Mouse (Mus musculus) layer of hippocampus, adult 18-20 months (tissue): ENCODE results near the gene Gm14418. TPM values are rescaled to one million over a fixed set of nuclear protein-coding genes. Genes with fewer than 3 reads are reported as not detected.
"Not testable (repeated sequence)": the region's sequence is repeated elsewhere in the genome, so short reads cannot be mapped to it uniquely, and the experiment has no call there.

Source experiments
- DNase-seq, 2 experiments: peaks; one replicate each; pipeline ENCODE4 v3.0.0; 2022; ENCODE audit warnings: low spot score in 2 of 2
- long read RNA-seq: library from polyadenylated mRNA; stranded (forward); transcript quantifications from one replicate; pipeline ENCODE4 v2.0.0, GENCODE M21; 2021
- total RNA-seq, 2 experiments: library from RNA; stranded (reverse); gene quantifications; 2 replicates each; pipeline ENCODE4 v1.2.3; 2021

The Gm14418 gene
- total RNA-seq = 10 to 100 TPM; 34.9 to 42.3 TPM
- long read RNA-seq, partial matches to known transcripts = 3 of 25 reads
- long read RNA-seq, other reads (novel, unspliced or antisense) = 18 of 25 reads

DNA sequence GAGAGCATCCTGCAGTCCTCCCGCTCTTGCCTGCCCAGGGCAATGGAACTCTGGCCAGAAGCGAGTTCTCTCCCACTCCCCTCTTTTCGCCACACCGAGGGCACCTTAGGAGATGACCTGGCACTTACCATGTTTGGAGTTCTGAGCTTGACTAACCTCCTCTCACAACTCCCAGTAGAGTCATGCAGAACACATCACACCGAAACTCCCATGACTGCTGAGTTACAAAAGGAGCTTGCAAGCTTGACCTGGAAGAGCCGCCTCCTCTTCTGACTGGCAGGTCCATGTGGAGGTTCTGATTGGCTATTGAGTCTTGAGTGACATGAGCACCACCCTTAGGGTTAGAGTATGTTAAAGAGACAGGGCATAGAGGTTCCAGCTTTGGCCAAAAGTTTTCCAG, at the start of gene Gm14418:
Gm14418 (minus strand) TSS at position 225 of the 400 bp plus-strand sequence.
- DNase-seq = not testable (repeated sequence)

Other genes starting within 250 kb of the Gm14418 start
- 10 to 100 TPM; 45.8 to 50.8 TPM for gene Gm14410, start 191.9 kb downstream of the Gm14418 start, total RNA-seq
- gene Gm14409, start 131.3 kb downstream of the Gm14418 start, total RNA-seq = 1 to 10 TPM; 2.0 to 3.3 TPM
- 1 to 10 TPM; 4.4 to 5.8 TPM for gene Gm14412, start 74.0 kb downstream of the Gm14418 start, total RNA-seq
- 10 to 100 TPM; 52.8 to 55.0 TPM for gene Zfp970, start 66.4 kb upstream of the Gm14418 start, total RNA-seq
- 10 to 100 TPM; 48.2 to 58.3 TPM for gene Gm14403, start 99.9 kb upstream of the Gm14418 start, total RNA-seq
- gene Gm14406, start 179.9 kb upstream of the Gm14418 start, total RNA-seq = under 1 TPM in 1 of 2 experiments, not detected in 1; 0.86 TPM